Mouse (Mus musculus) ES-E14 (cell line): Measurements from ENCODE around the gene Gm572. TPM values are rescaled to one million over a fixed set of nuclear protein-coding genes. Genes with fewer than 3 reads are reported as not detected.

Source experiments
- DNase-seq: peaks from one replicate; pipeline ENCODE4 v3.0.0-alpha.2; 2013; ENCODE audit warnings: low read depth, low spot score
- H3K27ac ChIP-seq: 2 replicates; pipeline ENCODE4 v1.5.1; 2012; ENCODE audit warnings: low read depth, mild to moderate bottlenecking, low read length, moderate library complexity, mixed read lengths; ENCODE audit not compliant: poor library complexity, insufficient read depth, severe bottlenecking
- H3K36me3 ChIP-seq: 2 replicates; pipeline ENCODE4 v1.6.1; 2012; ENCODE audit warnings: mild to moderate bottlenecking, low read length, moderate library complexity, mixed read lengths; ENCODE audit not compliant: control insufficient read depth, poor library complexity, insufficient read depth, severe bottlenecking
- H3K4me1 ChIP-seq, 2 experiments: fragments of 150-350 bp in 1 of 2; sonication (generic) in 1 of 2; 2 replicates each; pipeline ENCODE4 v1.6.1; 2012; ENCODE audit warnings: low read length in 2 of 2, mild to moderate bottlenecking in 1 of 2, mixed read lengths in 1 of 2; ENCODE audit not compliant: control insufficient read depth in 2 of 2, insufficient read depth in 2 of 2, poor library complexity in 1 of 2
- H3K4me3 ChIP-seq, 2 experiments: fragments of 150-350 bp in 1 of 2; sonication (generic) in 1 of 2; 2 replicates each; pipeline ENCODE4 v1.5.1; 2012; ENCODE audit warnings: low read length in 2 of 2, low read depth in 1 of 2, mild to moderate bottlenecking in 1 of 2, mixed read lengths in 1 of 2; ENCODE audit not compliant: insufficient read depth in 1 of 2, poor library complexity in 1 of 2, severe bottlenecking in 1 of 2
- H3K9ac ChIP-seq: 2 replicates; pipeline ENCODE4 v1.6.1; 2012; ENCODE audit warnings: low read depth, mild to moderate bottlenecking, low read length, mixed read lengths; ENCODE audit not compliant: poor library complexity, insufficient read depth, severe bottlenecking
- H3K9me3 ChIP-seq: fragments of 150-350 bp; sonication (generic); 2 replicates; pipeline ENCODE4 v1.6.1; 2012; ENCODE audit warnings: low read depth, mild to moderate bottlenecking, low read length; ENCODE audit not compliant: control insufficient read depth, insufficient read depth
- CHD2 ChIP-seq: IDR thresholded peaks from 2 replicates; pipeline ENCODE4 v1.6.1; 2014; ENCODE audit warnings: mild to moderate bottlenecking, low read depth, low read length, inconsistent platforms
- HCFC1 ChIP-seq: IDR thresholded peaks from 2 replicates; pipeline ENCODE4 v1.6.1; 2012; ENCODE audit warnings: low read length, inconsistent platforms, borderline replicate concordance; ENCODE audit not compliant: insufficient read depth
- MAFK ChIP-seq: IDR thresholded peaks from 2 replicates; pipeline ENCODE4 v1.6.1; 2014; ENCODE audit warnings: mild to moderate bottlenecking, low read depth, low read length, inconsistent platforms; ENCODE audit not compliant: insufficient read depth
- ZC3H11A ChIP-seq: IDR thresholded peaks from 2 replicates; pipeline ENCODE4 v1.6.1; 2012; ENCODE audit warnings: low read depth, mild to moderate bottlenecking, inconsistent platforms, low read length, borderline replicate concordance
- ZNF384 ChIP-seq: IDR thresholded peaks from 2 replicates; pipeline ENCODE4 v1.6.1; 2012; ENCODE audit warnings: low read depth, low read length, inconsistent platforms
- in situ Hi-C, 2 experiments: fragments of 600-800 bp; cut with MboI; formaldehyde crosslinking; loops; one replicate each; pipeline ENCODE4 v1.15.1; 2025; ENCODE audit warnings: low sequenced_read_pairs in 2 of 2, inconsistent platforms in 1 of 2; ENCODE audit not compliant: unreplicated experiment in 2 of 2
- total RNA-seq: library from RNA; depleted of rRNA; stranded (reverse); fragments of 300-350 nt; gene quantifications from 2 replicates; pipeline ENCODE4 v1.2.3, GENCODE M21; 2012

The Gm572 gene
- total RNA-seq, 1 experiment: 0.13 TPM

DNA sequence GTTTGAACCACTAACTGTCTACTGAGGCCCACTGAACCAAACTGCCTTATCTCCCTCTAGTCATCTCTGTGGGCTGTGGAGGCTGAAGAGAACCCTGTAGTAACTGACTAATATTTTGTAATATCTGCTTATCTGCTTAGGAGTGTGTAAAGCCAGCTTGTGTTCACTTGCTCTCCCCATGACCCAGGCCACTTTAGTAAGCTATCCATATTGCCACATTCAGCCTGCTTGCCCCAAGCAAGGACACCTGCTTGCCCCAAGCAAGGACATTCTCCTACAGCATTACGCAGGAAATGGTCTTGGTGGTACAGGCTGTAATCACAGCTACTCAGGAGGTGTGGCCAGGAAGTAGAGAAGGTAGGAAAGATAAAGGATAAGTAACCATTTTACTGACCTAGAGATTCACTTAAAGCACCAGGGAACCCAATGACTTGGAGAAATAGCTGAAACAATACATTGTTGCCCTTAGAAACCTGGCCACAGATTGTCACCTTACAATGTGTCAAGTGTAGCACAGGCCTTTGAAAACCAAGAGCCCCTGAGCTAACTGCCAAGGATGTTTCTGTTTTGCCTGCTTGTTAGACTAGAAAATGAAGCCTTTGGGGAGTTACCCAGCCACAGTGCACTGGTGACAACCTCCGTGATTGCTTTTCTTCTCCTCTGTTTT lies 9.6 kb upstream of the Gm572 start:
- TF ChIP-seq ZNF384 (no peak), MAFK (no peak), CHD2 (no peak), ZC3H11A (no peak), HCFC1 (no peak)
- peak overlapping the region; percentile 88; the same call in 1 of the 2 replicates for H3K27ac ChIP-seq
- in situ Hi-C loops: no loop called here
- no peaks in the 10 kb centered on the region for H3K36me3 ChIP-seq
- no peak overlapping the region for H3K4me3 ChIP-seq
- no peak overlapping the region for H3K9ac ChIP-seq
- no peaks in the 10 kb centered on the region for H3K9me3 ChIP-seq
- DNase-seq: no peak
- H3K4me1 ChIP-seq: peaks cover 0 to 5% of the 10 kb centered on the region in 2 experiments; a peak in 1 of 4 replicates

DNA sequence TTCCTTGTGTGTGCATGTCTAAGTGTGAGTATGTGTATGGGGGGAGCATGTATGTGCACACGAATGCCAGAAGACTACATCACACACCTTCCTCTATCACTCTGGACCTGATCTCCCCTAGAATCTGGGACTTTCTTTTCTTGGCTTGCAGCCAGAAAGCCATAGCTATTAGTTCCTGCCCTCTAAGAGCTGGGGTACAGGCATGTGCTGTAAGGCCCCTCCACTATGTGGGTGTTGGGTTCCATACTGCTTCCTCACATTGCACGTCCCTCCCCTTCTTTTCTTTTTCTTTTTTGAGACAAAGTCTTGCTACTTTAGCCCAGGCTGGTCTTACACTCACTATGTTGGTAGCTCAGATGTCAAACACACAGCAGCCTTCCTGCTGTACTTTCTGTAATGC lies 7.8 kb upstream of the Gm572 start:
- Histone ChIP-seq H3K36me3 (no peaks in the 10 kb centered on the region), H3K9ac (no peak overlapping the region), H3K27ac (no peak overlapping the region), H3K4me3 (no peak overlapping the region), H3K9me3 (no peaks in the 10 kb centered on the region), H3K4me1 (peaks cover 0 to 5% of the 10 kb centered on the region in 2 experiments; a peak in 1 of 4 replicates)
- TF ChIP-seq ZNF384 (no peak), CHD2 (no peak), MAFK (no peak), HCFC1 (no peak), ZC3H11A (no peak)
- DNase-seq: no peak
- in situ Hi-C loops: no loop called here

DNA sequence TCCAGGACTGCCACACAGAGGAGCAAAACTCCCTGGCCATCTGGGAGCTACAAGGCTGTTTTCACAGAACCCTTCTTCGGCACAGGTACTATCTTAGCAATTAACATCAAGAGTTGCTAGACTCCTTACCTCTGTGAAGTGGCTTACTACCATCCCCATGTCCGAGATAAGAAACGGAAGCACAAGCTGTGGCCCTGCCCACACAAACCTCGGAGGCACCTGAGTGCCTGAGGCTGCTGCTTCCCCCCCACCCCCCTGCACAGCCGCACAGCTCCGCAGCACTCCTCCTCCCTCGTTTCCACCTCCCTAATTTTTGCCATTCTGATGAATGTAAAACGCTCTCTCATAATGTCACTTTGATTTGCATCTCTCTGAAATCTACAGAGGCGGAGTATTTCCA lies 4.8 kb upstream of the Gm572 start:
- no peaks in the 10 kb centered on the region for H3K36me3 ChIP-seq
- in situ Hi-C loops: no loop called here
- H3K9ac ChIP-seq: 0 out of 2 replicates have a peak overlapping the region, but pooled peaks have one; percentile 6

DNA sequence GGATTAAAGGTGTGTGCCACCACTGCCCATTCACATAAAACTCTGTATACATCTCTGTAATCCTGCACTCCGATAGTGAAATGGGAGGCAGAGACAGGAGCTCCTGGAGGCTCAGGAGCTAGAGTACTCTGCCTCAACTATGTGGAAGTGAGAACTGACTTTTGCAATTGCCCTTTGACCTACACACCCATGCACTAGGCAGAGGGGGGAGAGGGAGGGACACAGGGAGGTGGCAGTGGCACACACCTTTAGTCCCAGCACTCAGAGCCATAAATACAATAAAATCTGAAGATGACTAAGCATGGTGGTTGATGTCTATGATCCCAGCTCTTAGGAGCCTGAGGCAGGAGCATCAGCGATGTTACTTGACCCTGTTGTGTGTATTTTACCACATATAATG lies 3.7 kb upstream of the Gm572 start:
- no peak for TF ChIP-seq ZNF384
- Histone ChIP-seq H3K36me3 (no peaks in the 10 kb centered on the region), H3K27ac (no peak overlapping the region), H3K9me3 (no peaks in the 10 kb centered on the region), H3K9ac (no peak overlapping the region), H3K4me3 (no peak overlapping the region), H3K4me1 (peaks cover 0 to 9% of the 10 kb centered on the region in 2 experiments; a peak in 2 of 4 replicates)
- no peak for DNase-seq
- in situ Hi-C loops: no loop called here

More for the DNA sequence above, 4.8 kb upstream of the Gm572 start:
- Histone ChIP-seq H3K4me1 (peaks cover 0 to 4% of the 10 kb centered on the region in 2 experiments; a peak in 1 of 4 replicates), H3K27ac (peak overlapping the region; percentile 5; the same call in 1 of the 2 replicates), H3K9me3 (no peaks in the 10 kb centered on the region), H3K4me3 (peak overlapping the region; percentile 9 to 11; a peak in 3 of 4 replicates)
- DNase-seq: no peak
- TF ChIP-seq MAFK (no peak), ZNF384 (no peak), HCFC1 (no peak), ZC3H11A (no peak), CHD2 (no peak)

DNA sequence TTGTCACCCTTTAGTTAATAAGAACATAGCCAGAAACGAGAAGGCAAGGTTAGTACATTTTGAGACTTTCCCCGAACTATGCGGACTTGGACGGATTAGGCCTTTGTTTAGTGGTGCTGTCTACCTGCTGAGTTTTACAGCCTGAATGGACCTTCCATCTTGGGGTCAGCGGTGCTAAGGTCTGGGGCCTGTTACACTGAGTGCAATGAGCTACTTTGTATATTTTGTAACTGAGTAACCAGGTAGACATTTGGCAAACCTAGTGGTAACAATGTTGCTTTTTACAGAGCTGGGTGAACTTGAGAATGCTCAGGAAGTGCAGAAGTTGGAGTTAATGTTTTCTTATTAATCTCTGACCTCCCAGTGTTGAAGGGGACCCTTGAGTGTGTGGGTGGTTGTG lies 2.0 kb upstream of the Gm572 start:
- no peaks in the 10 kb centered on the region for H3K36me3 ChIP-seq
- in situ Hi-C loops: no loop called here
- no peak overlapping the region for H3K9ac ChIP-seq
- no peak overlapping the region for H3K4me3 ChIP-seq
- H3K27ac ChIP-seq: no peak overlapping the region
- no peak for DNase-seq
- no peaks in the 10 kb centered on the region for H3K9me3 ChIP-seq
- peaks cover 0 to 8% of the 10 kb centered on the region in 2 experiments; a peak in 2 of 4 replicates for H3K4me1 ChIP-seq
- TF ChIP-seq MAFK (no peak), CHD2 (no peak), ZNF384 (no peak), ZC3H11A (no peak), HCFC1 (no peak)
